Mouse (Mus musculus) telencephalon, adult 2 months (tissue): Measurements from ENCODE around the gene Tmem238l.

Experiments used
- DNase-seq: peaks from one replicate; pipeline ENCODE4 v3.0.0-alpha.2; 2011; ENCODE audit warnings: low read depth, low spot score

Gene Tmem238l

DNA sequence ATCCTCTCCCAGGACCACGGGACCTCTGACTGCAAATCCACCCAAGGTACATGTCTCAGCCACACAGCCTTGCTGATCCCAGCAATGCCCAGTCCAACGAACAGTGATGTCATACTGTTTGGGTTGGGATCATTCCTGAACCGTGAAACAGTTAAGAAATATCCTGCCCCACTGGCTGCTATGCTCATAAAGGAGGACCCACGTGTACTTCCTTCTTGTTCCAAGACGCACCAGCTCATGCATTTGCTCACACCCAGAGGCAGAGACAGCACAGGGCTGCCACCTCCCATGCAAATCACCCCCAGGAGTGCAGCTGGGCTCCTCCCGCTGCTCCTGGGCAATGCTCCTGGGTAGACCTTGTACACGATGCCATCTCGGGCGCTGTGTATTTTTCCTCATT lies at the start of gene Tmem238l:
Gene Tmem238l, plus strand, starts transcription at position 336 of the 400 bp plus-strand sequence.
- no peak for DNase-seq

DNA sequence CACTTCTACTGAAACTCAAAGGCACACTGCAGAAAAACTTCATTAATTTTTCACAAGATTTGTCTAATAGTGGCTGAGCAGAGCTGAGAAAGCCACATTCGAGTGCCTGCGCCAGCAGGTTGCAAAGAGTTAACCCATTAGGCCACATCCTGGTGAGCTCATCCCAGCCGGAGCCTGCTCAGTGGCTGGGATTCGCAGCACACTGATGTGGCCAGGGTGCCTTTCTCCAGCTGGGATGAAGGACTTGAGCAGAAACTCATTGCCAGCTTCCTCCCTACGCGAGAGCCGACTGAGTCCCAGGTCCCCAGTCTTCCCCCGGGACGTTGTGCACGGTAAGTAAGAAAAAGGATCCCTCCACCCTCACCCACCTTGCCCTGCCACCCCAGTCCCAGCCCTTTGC lies 44.6 kb upstream of the Tmem238l start, which contains the start of gene Pirt:
Gene Pirt, plus strand, starts transcription at position 171 of the 400 bp plus-strand sequence.
- DNase-seq = no peak

DNA sequence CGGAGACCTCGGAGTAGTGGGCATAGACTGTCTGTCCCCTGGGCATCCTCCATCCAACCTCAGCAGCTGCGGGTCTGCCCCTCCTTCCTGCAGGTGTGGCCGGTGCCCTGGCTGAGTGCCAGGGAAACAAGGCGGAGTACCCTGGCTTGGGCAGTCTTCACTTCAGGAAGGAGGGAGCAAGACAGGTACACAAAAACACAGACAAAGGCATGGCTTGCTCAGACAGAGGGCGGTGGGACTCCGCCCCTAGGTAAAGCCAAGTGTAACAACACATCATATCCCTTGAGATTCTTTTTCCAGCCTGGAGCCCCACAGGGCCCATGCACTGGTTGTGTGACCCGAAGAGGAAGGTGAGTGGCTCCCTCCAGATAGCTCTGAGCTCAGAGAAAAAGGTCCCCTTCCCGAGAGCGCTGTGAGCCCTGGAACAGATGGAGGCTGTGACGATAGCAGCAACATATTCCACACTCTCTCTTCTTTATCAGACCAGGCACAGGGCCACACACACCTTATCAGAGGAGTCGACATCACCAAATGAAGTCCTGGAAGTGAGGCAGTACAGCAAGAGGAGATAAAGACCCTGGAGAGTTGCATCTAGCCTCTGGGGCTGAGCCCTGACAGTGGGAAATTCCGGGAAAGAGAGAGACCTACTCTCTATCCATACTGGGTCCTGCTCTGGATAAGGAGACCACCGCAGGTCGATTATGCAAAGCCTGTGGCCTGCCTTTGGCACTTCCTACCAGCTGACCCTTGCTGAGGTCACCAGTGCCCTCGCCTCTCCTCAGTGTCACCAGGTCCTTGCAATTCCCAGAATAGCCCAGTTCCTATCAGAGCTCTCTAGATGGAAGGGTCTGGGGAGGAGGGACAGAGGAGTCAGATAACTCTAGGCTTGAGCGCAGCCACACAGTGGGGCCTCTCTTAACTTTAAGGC lies 43.6 kb upstream of the Tmem238l start:
- DNase-seq = no peak

DNA sequence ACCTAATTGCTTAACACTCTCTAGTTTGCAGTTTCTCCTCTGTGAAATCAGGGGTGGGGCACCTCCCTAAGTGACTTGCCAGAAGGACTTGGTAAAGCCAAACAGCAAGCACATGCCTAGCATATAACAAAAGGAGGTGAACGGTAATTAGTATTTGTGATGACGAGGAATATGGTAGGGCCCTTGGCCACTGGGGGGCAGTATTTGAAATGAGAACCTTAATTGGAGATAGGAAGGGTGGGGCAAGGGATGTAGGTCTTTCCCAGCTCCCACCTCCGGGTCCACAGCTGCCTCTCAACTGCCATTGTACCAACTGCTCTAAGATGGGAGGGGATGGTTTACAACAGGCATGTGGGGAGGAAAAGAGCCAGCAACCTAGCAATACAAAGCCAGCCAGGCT lies 42.2 kb upstream of the Tmem238l start:
- no peak for DNase-seq

DNA sequence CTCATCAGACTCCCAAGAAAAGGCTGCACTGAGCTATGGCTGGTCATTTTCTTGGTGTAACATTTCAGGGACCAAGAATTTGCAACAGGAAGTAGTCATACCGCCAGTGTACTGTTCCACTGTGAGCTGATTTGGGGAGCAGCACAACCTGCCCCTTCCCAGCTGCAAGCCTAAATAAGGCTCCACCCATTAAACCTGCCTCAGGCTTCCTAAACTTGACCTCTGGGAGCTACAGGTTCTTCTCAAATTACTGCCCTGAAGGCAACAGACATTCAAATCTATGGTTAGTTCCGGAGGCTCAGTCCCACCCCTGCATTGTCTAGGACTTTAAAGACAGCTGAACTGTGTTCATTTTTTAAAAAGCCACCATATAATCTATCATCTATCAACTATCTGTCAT lies 36.4 kb upstream of the Tmem238l start:
- no peak for DNase-seq

DNA sequence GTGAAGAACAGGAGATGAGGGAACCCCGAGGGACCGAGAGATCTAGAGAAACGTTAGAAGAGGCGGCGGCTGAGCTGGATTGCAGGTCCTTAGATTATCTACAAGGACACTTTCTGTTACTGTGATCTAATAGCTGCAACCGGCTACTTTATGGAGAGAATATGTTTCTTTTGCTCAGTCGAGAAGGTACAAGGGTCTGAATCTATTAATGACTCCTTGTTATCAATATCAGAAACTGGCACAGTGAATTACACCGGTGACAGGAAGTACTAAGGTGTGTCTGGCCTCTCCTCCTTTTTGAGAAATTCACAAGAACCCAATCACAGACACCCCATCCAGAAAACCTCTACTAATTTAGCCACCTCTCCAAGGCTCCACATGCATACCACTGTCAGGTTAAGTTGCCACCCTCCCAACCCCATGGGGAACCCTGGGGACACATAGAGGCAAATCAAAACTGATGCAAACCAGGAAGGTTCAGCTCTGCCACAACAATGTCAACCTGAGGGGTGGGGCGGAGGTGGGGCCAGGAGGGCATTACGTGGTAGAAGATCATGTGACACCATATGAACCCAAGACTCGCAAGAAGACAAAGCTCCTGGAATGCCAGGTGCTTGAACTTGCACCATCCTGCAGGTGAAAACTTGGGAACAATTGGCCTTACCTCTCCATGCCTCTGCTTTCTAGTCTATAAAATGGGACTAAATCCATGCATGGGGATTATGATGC lies 32.2 kb upstream of the Tmem238l start:
- no peak for DNase-seq

DNA sequence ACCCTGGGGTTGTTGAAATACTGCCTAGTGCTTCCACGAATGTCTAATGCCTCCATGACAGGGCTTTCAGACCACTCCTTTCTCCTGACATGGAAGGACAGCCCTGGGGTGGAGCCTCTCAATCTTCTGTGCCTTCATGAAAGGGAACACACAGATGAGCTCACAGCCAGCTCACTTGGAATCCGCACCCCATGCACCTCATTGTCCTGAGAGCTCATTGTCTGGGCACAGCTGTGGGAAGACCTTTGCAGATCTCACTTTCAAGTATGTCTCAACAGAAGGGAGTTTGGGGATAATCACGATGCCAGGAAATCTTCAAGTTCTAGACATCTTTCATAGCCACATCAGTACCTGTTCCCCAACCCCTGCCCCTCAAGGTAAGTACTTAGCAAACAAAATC lies 28.1 kb upstream of the Tmem238l start:
- DNase-seq = no peak

DNA sequence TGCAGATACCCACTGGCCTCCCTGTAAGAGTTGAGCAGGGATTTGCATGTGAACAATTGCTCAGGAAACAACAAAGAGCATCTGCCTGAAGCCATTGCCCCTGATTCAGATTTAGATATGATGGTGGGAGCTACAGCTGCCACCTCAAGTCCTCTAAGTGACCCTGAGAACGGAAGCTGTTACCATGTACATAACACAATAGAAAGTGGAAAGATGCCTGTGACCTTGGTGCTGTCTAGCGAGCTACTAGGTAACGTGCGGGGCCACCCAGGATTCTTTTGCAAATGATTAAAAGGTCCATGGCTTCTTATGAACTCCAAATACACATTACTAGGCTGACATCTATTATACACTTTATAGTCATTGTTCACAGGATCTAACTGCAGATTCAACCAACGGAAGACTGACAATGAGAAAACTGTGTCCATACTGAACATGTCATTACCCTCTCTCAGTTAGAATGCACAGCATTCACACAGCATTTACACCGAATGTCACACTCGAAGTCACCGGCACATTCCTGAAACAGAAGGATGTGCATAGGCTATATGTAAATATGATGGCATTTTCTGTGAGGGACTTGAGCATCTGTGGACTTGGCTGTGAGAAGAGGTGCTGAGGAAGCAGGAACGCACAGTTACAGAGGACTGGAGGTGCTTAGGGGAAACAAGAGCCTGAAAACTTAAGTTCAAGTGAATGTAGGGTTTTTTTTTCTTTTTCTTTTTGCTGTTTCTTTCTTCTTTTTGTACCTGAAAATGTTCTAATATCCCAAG lies 23.4 kb upstream of the Tmem238l start:
- no peak for DNase-seq

DNA sequence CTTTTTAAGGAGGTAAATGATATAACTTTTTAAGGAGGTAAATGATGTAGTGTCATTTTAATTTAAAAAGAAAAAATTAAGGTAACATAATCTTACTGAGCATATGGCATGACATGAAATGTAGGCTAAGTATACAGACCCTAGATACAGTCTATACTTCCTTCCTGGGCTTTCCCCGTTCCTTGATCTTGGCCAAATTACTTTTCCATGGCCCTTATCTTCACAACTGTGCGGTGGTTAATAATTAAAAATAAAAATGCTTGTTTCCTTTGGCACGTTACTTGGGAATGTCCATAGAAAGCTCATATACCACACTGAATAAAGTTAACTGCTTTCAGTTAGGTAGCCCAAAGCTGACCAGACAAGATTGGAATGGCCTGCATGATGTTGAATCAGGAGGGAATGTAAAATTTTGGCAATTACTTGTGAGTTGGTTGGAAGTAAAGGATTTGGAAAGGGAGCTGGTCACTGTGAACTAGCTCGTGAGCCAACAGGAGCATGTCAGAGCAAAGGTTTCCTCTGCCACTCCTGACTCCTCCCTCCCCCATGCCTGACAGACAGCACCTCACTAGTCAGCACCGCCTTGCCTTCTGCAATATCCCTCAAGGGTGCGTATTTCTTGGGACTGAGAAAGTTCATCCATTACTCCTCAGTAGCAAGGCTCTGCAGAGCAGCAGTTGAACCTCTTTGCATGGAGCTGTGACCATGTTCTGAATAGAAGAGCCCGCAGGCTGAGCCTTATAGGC lies 21.8 kb upstream of the Tmem238l start:
- no peak for DNase-seq

DNA sequence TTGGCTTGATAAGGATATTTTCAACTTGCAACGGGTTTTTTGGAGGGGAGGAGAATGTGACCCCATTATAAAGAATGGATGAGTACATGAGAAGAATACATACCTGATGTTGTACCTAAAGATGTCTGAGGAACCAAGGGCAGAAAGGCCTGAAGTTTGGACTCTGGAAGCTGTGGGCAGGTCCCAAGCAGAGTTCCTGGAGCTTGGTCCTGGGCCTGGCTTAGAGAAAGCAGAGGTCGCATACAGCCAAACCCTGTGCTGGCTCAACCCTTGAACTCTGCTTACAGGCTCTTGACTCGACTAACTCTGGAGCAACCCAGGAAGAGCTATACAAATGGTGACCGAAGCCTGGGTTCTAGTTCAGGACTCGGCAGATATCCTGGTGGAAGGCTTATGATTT lies 14.4 kb upstream of the Tmem238l start:
- no peak for DNase-seq

DNA sequence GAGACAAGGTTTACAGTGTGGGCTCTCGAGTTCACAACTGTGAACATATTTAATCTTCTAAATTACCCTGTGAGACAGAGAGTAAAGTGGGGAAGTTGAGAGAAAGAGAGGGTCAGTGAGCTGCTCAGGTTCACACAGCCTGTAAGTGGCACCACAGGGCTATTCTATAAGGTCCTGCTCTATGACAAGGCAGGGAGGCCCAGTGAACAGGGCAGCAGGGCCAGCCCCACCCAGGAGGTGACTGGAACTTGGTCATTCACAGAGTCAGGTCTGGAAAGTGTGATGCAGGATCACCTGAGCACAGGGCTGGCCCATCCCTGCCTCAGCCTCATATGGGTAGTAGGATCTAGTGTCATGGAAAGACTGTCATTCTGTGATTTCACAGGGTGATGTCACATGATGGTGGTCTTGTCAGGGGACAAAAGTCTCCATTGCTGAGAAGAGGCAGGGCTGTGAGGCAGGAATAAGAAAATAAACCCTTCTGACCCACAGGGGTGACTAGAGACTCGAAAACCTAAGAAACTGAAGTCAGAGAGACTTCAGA lies 11.1 kb upstream of the Tmem238l start:
- no peak for DNase-seq

DNA sequence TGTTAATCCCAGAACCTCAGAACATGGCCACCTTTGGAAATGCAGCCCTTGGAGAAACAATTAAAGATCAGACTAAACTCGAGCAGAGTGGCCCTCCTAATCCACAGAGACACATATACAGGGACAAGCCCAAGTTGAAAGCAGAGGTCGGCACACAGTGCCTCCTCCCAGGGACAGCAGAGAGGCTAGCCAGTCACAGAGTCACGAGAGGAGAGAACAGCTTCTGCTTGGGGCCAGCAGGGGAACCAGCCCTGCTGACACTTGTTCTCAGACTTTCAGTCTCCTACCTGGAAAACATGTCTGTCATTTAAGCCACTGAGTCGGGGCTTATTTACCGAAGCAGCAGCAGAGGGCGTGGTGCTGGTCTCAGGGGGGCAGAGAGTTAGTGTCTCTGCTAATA lies 9.9 kb upstream of the Tmem238l start:
- DNase-seq = no peak

DNA sequence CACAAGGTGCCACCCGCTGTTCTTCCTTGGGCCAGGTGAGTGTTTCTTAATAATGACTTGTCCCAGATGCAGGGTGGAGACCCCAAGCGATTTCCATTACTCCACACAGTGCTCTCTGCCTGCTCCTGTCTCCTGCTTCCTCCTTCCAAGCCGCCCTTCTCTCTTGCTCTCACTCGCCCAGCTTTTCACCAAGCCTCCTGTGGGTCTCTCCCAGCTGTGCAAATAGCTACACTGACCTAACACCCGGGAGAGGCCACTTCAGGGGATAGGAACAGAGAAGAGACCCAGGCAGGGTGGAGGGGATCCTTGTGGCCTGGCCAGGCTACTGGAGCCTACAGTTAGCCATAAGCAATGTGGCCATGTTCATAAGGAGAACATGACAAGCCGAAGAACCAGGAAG lies 9.5 kb upstream of the Tmem238l start:
- DNase-seq = no peak

DNA sequence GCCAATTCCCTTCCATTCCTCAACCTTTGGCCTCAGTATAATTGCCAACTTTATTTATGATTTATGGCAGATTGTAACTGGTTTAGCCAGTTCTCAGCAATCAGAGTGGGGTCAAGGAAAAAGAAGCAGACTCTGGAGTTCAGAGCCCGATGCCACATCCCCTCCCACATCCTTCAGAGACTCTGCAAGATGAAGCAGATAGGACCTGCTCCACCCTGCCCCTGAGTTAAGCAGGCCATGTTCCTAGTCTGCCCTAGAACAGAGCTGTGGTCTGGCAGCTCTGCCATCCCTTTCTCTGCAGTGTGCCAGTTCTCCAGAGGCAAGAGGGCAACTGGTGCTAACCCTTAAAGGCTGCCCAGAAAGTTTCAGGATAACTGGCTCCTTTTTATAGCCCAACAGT lies 4.4 kb downstream of the Tmem238l start:
- no peak for DNase-seq

DNA sequence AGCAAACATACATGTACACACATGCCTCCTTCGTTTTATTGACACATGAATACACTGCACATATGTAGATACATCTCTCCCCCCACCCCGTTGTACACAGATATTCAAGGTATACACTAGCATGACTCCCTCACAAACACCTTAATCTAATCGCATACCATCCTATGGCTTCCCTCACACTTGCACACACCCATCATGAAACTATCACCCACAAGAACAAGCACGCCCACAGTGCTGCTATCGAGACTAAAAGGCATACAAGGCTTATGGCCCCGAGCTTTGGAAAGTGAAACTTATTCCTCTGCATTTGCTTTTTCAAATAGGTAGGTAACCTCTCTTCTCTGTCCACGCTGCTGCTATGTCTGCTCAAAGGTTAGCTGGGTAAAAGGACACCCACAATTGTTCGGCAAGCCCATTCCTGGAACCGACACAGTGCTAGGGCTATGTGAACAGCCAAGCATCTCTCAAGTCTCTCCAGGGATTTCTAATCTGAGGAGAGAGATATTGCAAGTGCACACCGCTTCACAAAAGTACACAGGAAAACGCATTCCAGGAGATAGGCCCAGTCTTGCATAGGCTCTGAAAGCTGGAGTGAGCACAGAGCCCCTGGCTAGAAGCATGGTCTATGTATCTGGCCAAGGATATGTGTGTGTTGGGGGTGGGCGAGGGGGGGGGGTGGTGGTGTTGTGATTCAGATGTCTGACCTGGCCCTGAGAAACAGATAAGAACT lies 5.2 kb downstream of the Tmem238l start:
- no peak for DNase-seq

DNA sequence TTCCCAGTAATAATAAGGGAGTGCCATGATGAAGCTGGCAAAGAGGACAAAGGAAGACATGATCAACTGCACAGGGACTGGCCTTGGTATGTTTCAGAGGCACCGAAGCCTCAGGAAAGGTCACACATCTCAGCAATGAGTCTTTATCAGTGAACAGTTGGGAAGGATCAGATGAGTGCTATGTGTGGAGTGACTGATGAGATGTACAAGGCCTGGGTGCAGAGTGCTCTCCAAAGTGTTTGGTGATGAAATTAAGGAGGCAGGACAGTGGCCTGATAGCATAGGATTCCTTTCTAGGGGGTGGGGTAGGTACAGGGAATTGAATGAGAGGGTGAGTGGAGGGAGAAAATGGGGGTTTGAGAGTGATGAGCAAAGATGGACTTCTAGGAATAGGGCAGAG lies 7.0 kb downstream of the Tmem238l start:
- no peak for DNase-seq

DNA sequence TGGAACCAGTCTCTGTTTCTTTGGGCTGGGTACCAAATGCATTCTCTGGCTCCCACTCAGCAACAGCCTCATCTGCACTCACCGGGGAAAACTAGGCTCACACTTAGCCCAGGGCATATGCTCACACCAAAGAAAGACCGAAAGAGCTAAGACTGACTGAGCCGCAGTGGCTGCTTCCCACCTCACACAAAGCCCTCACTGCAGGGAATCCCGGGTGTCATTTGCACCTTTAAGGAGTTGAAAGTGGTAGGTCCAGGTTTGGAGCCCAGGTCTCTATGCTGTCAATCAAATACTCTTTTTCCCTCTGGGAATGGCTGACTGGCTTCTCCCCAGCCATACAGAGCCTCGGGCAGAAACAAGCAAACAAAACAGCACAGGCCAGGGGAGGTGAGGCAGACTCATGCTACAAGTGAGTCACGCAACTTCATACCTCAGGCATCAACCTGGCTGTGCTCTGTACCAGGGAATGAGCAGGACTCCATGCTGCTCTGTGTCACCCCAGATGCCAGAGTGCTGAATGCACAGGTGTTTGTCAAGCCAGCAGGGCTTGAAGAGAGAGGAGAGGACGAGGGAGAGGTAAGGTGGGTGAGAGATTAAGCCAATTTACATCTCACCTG lies 10.2 kb downstream of the Tmem238l start:
- no peak for DNase-seq

DNA sequence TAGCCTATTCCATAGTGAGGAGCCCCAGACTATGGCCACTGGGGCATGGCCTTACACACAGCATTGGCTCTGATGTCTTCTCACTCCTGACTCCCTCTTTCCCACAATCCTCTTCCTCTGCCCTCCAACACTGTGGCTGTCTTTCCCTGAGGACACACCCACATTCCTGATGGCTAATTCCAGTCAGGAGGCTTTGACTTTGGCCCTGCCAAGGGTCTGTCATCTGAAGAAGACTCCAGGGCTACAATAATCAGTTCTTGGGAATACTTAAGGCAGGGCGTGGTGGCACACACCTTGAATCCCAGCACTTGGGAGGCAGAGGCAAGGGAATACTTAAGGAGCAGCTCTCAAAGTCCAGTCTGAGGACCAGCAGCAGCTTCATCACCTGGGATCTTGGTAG lies 12.1 kb downstream of the Tmem238l start:
- no peak for DNase-seq

DNA sequence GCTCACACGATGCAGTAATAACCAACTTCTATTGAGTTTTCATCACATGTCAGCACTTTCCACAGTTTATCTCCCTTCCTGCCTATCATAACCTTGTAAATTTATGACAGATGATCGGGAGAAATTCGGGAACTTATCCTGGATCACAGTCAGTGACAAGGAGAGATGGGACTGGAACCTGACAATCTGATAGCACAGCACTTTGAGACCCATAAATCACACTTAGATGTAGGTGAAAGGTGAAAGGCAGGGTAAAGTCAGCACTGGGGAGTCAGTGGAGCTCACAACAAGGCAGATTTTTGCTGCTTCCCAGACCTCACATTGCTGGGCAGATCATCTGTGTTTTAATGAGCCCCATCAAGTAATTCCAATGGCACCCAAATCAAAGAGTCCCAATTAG lies 17.1 kb downstream of the Tmem238l start:
- DNase-seq = no peak
